Mouse (Mus musculus): Measurements from ENCODE around the gene Mmp9. TPM values are rescaled to one million over a fixed set of nuclear protein-coding genes. Genes with fewer than 3 reads are reported as not detected.
A peak's percentile ranks its signal among the peaks of the same experiment; 100 is the strongest.

The Mmp9 gene
- polyA plus RNA-seq, 1 experiment from 2014 or later, result 0.36 TPM

- Histone ChIP-seq H3K9me3 (0 out of 2 replicates have a peak, but pooled peaks cover 3% of the 10 kb centered on the region), H3K27me3 (replicated peaks) (peaks cover 73% of the 10 kb centered on the region), H3K4me2 (no peak overlapping the region), H3K4me3 (no peak overlapping the region), H3K9ac (no peak overlapping the region), H3K36me3 (no peaks in the 10 kb centered on the region), H3K4me1 (peaks cover 18% of the 10 kb centered on the region), H3K27ac (replicated peaks) (no peak overlapping the region)
- WGBS, result 60% methylated on average over 5 of the region's 5 CpGs
- ATAC-seq (ENCODE audit: extremely low read depth, insufficient number of reproducible peaks, low FRiP score, low TSS enrichment), result no peak
Observed at GRCm38 (mm10) chr2:164956195-164956594, 15.6 kb downstream of the Mmp9 start.

GRCm38 (mm10) chr2:164957548-164958315, 17.2 kb downstream of the Mmp9 start:
- no peak overlapping the region for H3K4me2 ChIP-seq
- no peaks in the 10 kb centered on the region for H3K9me3 ChIP-seq
- H3K36me3 ChIP-seq, result no peaks in the 10 kb centered on the region
- ATAC-seq (ENCODE audit: extremely low read depth, insufficient number of reproducible peaks, low FRiP score, low TSS enrichment), result no peak
- peaks cover 73% of the 10 kb centered on the region for H3K27me3 ChIP-seq (replicated peaks)
- H3K27ac ChIP-seq (replicated peaks), result no peak overlapping the region
- H3K4me1 ChIP-seq, result peaks cover 23% of the 10 kb centered on the region
- 58% methylated on average over 9 of the region's 9 CpGs for WGBS
- H3K9ac ChIP-seq, result no peak overlapping the region
- no peak overlapping the region for H3K4me3 ChIP-seq

DNA sequence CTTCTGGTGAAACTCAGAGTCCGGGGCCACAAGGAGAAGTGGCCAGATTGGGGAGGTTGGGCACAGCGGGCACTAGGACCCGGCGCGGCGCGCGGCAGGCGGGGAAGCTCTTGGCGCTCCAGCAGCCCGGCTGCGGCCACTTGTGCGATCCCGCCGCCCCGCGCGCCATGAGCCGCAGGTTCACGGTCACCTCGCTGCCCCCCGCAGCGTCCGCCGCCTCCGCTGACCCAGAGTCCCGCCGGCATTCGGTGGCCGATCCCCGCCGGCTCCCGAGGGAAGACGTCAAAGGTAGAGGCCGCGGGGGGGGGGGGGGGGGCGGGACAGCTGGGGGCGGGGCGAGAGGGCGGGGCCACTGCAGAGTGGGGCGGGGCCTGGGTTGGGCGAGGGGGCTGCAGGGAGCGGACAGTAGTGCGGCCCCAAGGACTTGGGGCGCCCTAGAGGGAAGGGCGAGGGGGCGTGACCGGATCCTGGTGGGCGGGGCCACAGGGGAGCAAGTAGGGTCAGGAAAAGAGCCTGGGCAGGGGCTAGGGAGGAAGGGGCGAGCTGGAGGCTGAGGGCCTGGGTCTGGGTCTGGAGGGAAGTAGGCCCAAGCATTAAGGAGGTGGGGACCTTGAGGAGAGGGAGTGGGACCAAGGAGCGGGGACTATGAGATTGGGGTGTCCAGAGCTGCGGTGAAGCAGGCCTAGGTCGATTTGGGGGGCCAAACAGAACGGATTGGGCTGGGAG, 20.3 kb downstream of the Mmp9 start, which contains the start of gene Slc12a5:
Gene Slc12a5 (plus strand): TSS at position 87 of the 726 bp plus-strand sequence.
- H3K27me3 ChIP-seq (replicated peaks), result peaks cover 69% of the 10 kb centered on the region
- peak within 1 kb of the TSS; percentile 75 for H3K4me2 ChIP-seq
- WGBS, result 3% methylated on average over 39 of the region's 54 CpGs
- H3K4me3 ChIP-seq, result peak within 1 kb of the TSS; percentile 64
- no peaks in the 10 kb centered on the region for H3K9me3 ChIP-seq
- ATAC-seq (ENCODE audit: extremely low read depth, insufficient number of reproducible peaks, low FRiP score, low TSS enrichment), result peak; percentile 79
- peak within 1 kb of the TSS; percentile 77 for H3K9ac ChIP-seq
- no peak within 1 kb of the TSS for H3K27ac ChIP-seq (replicated peaks)
- H3K4me1 ChIP-seq, result peaks cover 16% of the 10 kb centered on the region
- H3K36me3 ChIP-seq, result no peaks in the 10 kb centered on the region

DNA sequence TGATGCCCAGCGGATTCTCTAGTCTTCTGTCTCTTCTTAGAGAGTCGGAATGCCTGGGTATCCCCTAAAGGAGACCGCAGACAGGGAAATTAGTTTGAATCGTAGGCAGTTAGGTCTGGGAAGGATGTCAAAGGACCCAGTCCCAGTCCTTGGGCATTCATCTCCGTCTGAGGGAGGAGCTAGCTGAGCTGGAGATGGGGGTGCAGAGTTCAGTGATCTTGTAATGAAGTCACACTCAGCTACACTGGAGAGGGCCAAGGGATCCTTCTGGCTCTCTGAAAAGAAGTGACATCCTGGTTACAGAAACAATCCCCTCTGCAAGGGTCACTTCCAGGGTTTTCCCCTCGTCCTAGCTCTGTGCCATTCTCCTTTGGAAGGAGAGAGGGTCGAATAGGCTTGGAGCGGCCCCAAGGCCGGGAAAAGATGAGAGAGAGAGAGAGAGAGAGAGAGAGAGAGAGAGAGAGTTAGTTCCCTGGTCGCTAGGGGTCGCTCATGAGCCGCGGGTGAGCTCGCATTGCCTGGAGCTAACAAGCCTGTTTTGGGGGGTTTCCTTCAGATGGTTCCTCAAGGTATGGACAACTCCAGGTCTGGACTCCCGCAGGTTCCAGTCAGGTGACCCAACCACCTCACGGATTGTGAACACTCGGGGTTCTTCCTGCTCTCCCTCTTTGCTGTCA, 21.1 kb downstream of the Mmp9 start:
- no peaks in the 10 kb centered on the region for H3K9me3 ChIP-seq
- H3K4me1 ChIP-seq, result peaks cover 16% of the 10 kb centered on the region
- no peak overlapping the region for H3K27ac ChIP-seq (replicated peaks)
- H3K27me3 ChIP-seq (replicated peaks), result peaks cover 69% of the 10 kb centered on the region
- peak overlapping the region; percentile 75 for H3K4me2 ChIP-seq
- no peak for ATAC-seq (ENCODE audit: extremely low read depth, insufficient number of reproducible peaks, low FRiP score, low TSS enrichment)
- H3K9ac ChIP-seq, result peak overlapping the region; percentile 77; the same call in 1 of the 2 replicates
- H3K4me3 ChIP-seq, result peak overlapping the region; percentile 64; the same call in 1 of the 2 replicates
- H3K36me3 ChIP-seq, result no peaks in the 10 kb centered on the region
- WGBS, result 8% methylated on average over 17 of the region's 17 CpGs

DNA sequence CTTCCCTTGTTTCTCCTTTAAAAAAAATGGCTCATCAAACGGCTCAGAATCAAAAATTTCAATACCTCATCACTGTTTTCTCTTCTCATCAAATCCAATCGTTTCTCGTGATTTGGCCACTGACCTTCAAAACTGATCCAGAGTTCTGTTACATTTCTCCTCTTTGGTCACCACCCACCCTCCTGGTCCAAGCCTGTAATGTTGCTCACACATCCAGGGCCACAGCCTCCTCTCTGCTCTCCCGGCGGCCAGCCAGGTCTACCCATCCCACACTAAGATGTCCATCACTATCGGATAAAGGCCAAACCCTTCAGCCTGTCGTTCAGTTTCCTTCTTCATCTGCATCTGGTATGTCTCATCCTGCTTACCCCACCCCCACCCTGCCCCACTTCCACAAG, 21.6 kb downstream of the Mmp9 start:
- H3K9me3 ChIP-seq, result no peaks in the 10 kb centered on the region
- WGBS, result 30% methylated on average over 7 of the region's 7 CpGs
- peaks cover 16% of the 10 kb centered on the region for H3K4me1 ChIP-seq
- no peak overlapping the region for H3K4me2 ChIP-seq
- no peaks in the 10 kb centered on the region for H3K36me3 ChIP-seq
- no peak overlapping the region for H3K9ac ChIP-seq
- no peak for ATAC-seq (ENCODE audit: extremely low read depth, insufficient number of reproducible peaks, low FRiP score, low TSS enrichment)
- peaks cover 69% of the 10 kb centered on the region for H3K27me3 ChIP-seq (replicated peaks)
- no peak overlapping the region for H3K4me3 ChIP-seq
- H3K27ac ChIP-seq (replicated peaks), result no peak overlapping the region

GRCm38 (mm10) chr2:164964242-164964894, 23.8 kb downstream of the Mmp9 start:
- Histone ChIP-seq H3K36me3 (no peaks in the 10 kb centered on the region), H3K9me3 (no peaks in the 10 kb centered on the region), H3K4me3 (no peak overlapping the region), H3K4me2 (no peak overlapping the region), H3K27me3 (replicated peaks) (peaks cover 79% of the 10 kb centered on the region), H3K4me1 (peaks cover 24% of the 10 kb centered on the region), H3K27ac (replicated peaks) (no peak overlapping the region), H3K9ac (no peak overlapping the region)
- ATAC-seq (ENCODE audit: extremely low read depth, insufficient number of reproducible peaks, low FRiP score, low TSS enrichment), result no peak
- WGBS, result 41% methylated on average over 8 of the region's 9 CpGs

DNA sequence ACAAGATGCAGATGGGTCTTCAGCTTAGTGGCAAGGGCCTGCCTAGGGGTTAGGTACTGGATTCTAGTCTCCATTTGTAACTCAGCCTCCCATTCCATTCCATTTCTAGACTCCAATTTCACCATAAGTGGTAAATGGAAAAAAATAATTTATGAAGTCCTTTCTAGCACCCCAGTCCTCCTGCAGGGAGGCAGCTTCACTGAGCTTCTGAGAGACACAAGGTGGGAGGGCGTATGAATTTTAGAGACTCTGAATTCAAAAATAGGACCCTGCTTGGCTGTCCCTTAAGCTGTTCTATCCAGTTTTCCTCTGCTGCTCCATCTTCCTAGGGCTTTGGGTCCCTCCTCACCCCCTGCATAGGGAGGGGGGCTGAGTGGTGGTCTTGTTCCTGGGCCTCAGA, 24.4 kb downstream of the Mmp9 start:
- 63% methylated on average over 1 of the region's 1 CpGs for WGBS
- peaks cover 85% of the 10 kb centered on the region for H3K27me3 ChIP-seq (replicated peaks)

GRCm38 (mm10) chr2:164966381-164966780, 25.8 kb downstream of the Mmp9 start:
- Histone ChIP-seq H3K27ac (replicated peaks) (no peak overlapping the region), H3K4me3 (no peak overlapping the region), H3K36me3 (no peaks in the 10 kb centered on the region), H3K27me3 (replicated peaks) (peaks cover 95% of the 10 kb centered on the region), H3K9me3 (no peaks in the 10 kb centered on the region), H3K4me2 (no peak overlapping the region), H3K4me1 (peaks cover 20% of the 10 kb centered on the region), H3K9ac (no peak overlapping the region)
- ATAC-seq (ENCODE audit: extremely low read depth, insufficient number of reproducible peaks, low FRiP score, low TSS enrichment), result no peak
- 10% methylated on average over 8 of the region's 8 CpGs for WGBS

More for the DNA sequence above, 24.4 kb downstream of the Mmp9 start:
- no peak overlapping the region for H3K4me3 ChIP-seq
- H3K9me3 ChIP-seq, result no peaks in the 10 kb centered on the region
- ATAC-seq (ENCODE audit: extremely low read depth, insufficient number of reproducible peaks, low FRiP score, low TSS enrichment), result no peak
- H3K9ac ChIP-seq, result no peak overlapping the region
- no peaks in the 10 kb centered on the region for H3K36me3 ChIP-seq
- no peak overlapping the region for H3K4me2 ChIP-seq
- H3K27ac ChIP-seq (replicated peaks), result no peak overlapping the region
- peaks cover 24% of the 10 kb centered on the region for H3K4me1 ChIP-seq

DNA sequence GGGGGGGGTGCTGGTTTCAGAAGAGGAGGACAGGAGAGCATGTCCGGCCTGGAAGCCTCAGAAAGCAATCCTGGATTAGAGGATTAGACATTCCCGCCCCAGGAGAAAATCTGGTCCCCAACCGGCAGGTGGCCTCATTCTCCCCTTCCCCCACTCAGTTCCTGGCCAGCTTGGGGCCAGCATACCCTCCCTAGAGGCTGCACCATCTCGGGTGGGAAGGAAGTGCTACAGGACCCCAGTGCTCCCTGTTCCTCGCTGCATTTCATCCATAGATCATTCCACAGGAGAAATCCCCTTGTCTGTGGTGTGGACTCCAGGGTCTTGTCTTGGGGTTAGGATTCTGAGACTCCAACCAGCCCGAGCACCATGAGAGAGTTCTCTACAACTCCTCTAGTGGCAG, 26.6 kb downstream of the Mmp9 start:
- no peak overlapping the region for H3K9ac ChIP-seq
- no peak for ATAC-seq (ENCODE audit: extremely low read depth, insufficient number of reproducible peaks, low FRiP score, low TSS enrichment)
- H3K27ac ChIP-seq (replicated peaks), result no peak overlapping the region
- H3K27me3 ChIP-seq (replicated peaks), result peaks cover 95% of the 10 kb centered on the region
- WGBS, result 9% methylated on average over 6 of the region's 6 CpGs
- H3K4me2 ChIP-seq, result no peak overlapping the region
- H3K4me3 ChIP-seq, result no peak overlapping the region
- peaks cover 17% of the 10 kb centered on the region for H3K4me1 ChIP-seq
- no peaks in the 10 kb centered on the region for H3K9me3 ChIP-seq
- H3K36me3 ChIP-seq, result no peaks in the 10 kb centered on the region

- peak overlapping the region; percentile 73 for H3K4me2 ChIP-seq
- ATAC-seq (ENCODE audit: extremely low read depth, insufficient number of reproducible peaks, low FRiP score, low TSS enrichment), result no peak
- H3K36me3 ChIP-seq, result no peaks in the 10 kb centered on the region
- no peak overlapping the region for H3K9ac ChIP-seq
- H3K27me3 ChIP-seq (replicated peaks), result peaks cover 95% of the 10 kb centered on the region
- no peak overlapping the region for H3K27ac ChIP-seq (replicated peaks)
- WGBS, result 2% methylated on average over 63 of the region's 65 CpGs
- no peaks in the 10 kb centered on the region for H3K9me3 ChIP-seq
- peak overlapping the region; percentile 47 for H3K4me3 ChIP-seq
- H3K4me1 ChIP-seq, result peaks cover 17% of the 10 kb centered on the region
Observed at GRCm38 (mm10) chr2:164967761-164968440, 27.3 kb downstream of the Mmp9 start.

Measured in heart, embryonic 13.5 days (tissue).